Mouse (Mus musculus) left cerebral cortex, postnatal 36 days (tissue): ENCODE results near the gene Cox10. TPM values are rescaled to one million over a fixed set of nuclear protein-coding genes. Genes with fewer than 3 reads are reported as not detected.

Experiments used
- DNase-seq, 2 experiments: peaks; one replicate each; pipeline ENCODE4 v3.0.0; 2021 to 2022; ENCODE audit warnings: low spot score in 2 of 2, mixed read lengths in 1 of 2
- intact Hi-C: fragments of 180-260 bp; cut with DNase I; formaldehyde crosslinking; loops from one replicate; pipeline ENCODE4 v1.15.1; 2025
- total RNA-seq, 2 experiments: library from RNA; stranded (reverse); gene quantifications; 2 replicates each; pipeline ENCODE4 v1.2.3; 2021

The Cox10 gene
- total RNA-seq, 2 experiments from 2014 or later: 21.9 to 23.0 TPM

DNA sequence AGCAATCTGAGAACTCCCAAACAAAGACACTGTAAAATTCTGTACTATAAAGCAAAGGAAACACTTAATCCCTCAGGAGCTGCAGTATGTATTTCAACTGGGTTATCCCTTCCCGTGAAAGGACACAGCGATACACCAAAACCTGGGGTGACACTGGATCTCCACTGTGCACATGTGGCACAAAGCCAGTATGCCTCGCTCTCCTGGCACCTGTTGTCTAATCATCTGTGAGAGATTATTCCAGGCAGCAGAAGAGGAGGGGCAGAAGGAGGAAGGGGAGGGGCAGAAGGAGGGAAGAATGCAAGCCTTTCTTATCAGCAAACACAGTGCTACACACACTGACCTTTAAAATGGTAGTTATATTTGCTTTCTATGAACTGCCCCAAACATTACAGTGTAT, 75.8 kb downstream of the Cox10 start:
- intact Hi-C loops: no loop called here
- no peak for DNase-seq

DNA sequence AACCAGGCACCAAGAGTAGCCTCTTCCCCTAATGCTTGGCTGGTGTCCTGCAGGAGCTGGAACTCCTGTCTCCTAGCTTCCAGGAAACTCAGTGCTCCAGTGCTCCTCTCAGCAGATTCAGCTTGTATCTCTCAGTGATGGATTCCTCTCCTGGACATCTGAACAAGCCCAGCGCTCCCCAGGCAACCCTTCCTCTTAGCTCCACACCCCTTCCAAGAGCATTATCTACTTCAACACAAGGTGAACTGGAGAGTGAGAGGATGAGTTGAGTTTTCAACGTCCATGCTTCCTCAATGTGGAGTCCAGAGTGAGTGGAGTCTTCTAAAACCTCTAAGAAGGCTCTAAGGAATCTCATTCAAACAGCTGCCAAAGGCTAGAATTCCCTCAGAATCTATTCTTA, 76.6 kb downstream of the Cox10 start:
- intact Hi-C loops: no loop called here

DNA sequence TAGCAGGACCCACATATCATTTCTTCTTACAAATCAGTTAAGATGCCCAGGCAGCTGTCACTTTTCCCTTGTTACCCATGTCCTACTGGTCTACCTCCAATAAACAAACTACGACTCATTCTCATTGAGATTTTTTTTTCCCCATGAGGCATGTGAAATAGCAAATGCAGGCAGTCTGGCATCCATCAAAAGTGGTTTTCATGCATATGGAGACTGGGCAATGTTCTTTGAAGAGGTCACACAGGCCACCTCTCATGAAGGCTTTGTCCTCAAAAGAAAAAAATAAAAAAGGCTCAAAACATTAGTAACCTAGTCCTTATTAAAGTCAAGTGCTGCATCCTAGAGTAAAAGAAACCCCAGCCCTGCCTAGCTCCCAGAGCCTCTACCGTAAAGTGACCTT, 78.2 kb downstream of the Cox10 start:
- intact Hi-C loops: no loop called here
- DNase-seq: no peak

More for the DNA sequence above, 76.6 kb downstream of the Cox10 start:
- no peak for DNase-seq

DNA sequence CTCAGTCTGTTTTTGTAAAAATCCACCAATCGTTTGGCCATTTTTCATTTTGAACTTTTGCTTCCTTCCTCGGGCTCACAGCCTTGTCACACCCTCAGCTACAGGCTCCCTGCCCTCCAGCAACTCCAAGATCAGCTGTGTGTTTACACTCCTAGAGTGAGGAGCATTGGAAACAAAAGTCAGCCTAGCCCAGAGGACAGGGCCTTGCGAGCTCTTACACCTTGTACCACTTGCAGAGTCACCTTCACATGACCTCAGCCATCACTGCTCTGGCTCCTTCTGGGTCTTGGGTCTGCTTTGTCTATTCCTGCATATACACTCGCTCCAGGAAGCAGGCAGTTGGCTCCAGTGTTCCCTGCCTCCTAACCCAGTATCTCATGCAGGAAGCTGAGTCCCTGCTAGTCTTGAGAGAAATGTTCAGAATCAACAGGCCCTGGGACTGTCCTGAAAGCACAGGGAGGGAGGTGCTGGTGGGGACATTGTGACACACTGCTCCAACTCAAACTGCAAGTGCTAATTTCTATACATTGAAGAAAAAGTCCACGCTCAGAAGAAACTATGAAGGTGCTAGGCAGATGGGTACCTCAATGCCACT, 79.0 kb downstream of the Cox10 start:
- no peak for DNase-seq
- intact Hi-C loops: no loop called here

DNA sequence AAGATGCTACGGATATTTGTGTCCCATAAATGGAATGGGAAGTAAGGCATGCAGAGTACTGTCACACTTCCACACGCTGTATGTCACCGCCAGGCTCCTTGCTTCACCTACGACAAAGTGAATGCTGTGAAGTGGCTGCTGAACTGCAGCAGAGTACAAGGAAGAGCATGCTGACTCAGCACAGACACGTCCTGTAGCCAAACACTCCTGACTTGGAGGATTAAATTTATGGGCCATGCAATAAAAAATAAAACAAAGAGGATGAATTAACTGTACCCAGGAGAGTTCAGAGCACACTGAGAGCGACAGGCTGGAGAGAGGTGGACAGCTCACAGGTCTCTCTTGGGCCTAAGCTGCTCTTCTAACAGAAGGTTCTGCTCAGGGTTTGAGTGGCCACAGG, 79.8 kb downstream of the Cox10 start:
- DNase-seq: no peak
- intact Hi-C loops: no loop called here

DNA sequence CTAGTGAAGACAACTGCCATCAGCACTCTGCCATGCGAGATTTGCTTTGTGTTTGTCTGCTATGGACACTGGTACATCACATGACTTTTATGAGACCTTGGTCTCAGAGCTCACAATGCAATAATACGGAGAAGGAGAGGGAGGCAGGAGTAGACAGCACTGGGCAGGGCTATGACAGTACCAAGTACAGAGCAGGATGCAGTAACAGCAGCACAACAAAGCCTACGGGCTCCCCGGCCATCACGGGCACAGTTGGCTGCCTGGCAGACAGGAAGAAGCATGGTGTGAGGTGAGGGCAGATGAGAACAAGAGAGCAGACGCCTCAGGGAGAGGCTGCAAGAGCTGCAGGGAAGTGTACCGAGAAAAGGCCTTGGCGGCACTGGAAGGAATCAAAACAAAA, 87.3 kb downstream of the Cox10 start:
- no peak for DNase-seq
- intact Hi-C loops: no loop called here

DNA sequence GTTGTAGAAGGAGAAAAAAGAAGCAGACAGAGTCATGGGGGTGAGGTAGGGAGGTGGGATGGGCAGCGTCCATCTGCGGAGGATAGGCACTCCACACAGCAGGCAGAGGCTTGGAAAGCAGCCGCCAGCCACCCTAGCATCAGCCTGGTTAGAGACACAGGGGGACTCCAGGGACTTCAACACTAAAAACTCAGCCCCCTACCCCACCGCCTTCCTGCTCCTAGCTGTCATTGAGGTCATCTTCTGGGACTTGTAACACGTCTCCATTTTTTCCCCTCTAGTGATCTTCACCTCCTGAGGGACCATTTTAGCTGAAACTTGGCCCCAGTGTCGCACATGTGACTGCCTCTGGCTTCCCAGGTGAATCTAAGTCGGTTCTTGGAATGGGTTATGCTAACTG, 88.5 kb downstream of the Cox10 start:
- intact Hi-C loops: no loop called here
- DNase-seq: no peak

DNA sequence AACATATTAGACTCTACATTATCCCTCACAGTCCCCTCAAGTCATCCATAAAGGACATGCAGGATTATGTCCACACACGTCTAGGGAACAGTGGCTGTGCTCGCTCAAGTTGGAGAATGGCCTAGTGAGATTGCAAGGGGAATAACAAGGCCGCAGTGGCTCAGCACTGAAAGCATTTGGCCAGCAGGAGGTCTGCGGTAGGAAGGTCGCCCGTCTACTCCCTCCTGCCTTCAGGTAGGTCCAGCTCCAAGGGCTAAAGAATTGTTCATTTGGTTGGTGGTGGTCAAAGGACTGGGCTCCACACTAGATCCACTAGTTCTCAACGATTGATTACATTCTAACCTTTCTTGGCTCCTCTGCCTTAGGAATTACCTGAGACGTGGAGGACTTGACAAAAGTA, 89.0 kb downstream of the Cox10 start:
- DNase-seq: no peak
- intact Hi-C loops: no loop called here

DNA sequence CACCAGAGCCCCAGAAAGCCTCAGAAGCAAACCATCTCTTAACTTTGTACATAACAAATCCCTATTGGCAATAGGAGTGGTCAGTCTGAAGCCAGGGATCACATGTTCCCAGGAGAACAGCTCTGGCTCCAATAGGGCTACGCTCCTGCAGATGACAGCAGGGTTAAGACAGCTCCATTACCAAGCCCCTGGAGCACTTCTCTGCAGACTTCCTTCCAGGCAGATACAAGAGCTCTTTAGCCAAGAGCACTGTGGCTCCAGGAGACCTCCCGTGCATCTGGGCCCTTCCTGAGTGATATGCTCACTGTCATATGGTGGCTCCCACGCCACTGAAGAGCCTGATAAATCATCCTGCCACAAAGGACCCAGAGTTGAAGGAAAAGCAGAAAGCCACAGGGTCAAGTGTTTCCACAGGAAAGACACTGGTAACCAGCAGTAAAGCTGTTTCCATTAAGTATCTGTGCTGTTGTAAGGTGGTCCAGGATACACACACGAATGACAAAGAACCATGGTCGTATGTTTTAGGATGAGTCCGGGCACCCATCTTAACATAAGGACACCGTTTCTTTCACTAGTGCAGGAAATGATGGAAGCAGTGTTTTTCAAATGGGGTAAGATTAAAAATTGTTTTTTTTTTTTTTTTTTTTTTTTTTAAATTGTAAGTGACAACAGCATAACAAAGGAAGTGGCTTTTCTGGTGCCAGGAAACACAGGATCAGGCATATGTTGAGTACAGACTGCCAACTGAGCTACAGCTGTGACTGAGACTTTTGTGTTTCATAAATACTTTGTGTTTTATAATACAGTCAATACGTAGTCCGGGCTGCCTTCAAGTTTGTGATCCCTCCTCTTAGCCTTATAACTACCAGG, 90.0 kb downstream of the Cox10 start:
- intact Hi-C loops: no loop called here

DNA sequence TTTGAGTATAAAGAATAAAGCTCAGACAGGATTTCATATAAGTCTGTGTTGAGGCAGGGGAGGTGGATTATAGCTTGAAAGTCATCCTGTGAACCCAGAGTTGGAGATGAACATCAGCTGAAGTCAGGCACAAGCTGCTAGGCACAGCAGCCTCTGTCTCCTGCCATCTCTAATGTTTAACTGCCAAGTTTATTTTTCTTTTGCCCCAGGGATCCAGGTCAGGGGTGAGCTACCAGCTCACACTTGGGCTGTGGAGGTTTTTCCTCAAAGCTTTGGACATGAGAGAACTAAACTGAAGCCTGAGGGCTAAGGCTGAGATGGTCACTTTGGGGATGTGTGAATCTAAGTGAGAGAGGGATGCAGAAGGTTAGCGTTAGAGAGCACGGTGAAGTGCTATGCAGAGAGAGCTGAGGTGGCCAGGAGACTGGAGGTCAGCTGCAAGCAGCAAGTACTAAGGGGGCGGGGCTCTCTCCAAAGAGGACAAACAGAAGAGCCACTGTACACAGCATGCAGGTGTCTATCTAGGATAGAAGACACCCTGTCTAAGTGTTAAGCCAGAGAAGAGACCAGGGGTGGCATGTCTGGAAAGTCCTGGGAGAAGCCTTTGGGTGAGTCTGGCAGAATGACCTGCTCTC, 91.1 kb downstream of the Cox10 start:
- intact Hi-C loops: no loop called here
- no peak for DNase-seq

More for the DNA sequence above, 90.0 kb downstream of the Cox10 start:
- DNase-seq: no peak

DNA sequence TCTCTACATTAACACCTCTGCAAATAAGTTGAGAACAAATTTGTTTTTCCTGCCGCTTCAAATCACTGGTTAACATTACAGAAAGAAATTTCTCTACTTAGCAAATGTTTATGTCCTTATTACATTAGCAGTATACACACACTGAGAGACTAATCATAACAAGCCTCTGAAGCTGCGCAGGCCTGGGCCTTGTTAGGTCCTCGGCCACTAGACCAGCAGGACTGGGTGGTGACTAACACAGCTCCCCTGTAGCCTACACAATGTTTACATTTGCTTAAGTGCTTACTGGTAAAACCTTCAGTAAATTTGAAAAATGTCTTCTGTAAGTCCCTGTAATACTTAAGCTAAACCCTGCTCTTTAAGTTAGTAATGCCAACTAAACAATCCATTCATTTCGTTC, 92.6 kb downstream of the Cox10 start:
- DNase-seq: no peak
- intact Hi-C loops: no loop called here

DNA sequence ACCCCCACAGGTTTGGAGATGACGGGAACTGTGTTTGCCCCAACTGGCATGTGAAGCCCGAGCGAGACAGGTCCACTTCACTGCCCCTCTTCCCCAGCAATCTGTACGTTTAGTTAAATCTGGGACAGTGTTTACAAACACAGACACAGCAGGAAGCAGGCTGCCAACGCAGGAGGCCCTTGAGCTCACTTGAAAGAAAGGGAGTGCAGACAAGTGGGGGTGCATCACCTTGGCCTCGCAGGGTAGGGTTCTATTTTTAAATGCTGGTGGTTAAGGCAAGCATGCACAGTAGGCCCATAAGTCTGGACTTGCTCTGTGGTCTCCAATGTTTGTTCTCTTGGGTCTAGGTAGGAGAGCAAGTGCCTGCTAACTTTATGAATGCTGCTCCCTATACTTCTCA, 93.8 kb downstream of the Cox10 start:
- no peak for DNase-seq
- intact Hi-C loops: no loop called here

DNA sequence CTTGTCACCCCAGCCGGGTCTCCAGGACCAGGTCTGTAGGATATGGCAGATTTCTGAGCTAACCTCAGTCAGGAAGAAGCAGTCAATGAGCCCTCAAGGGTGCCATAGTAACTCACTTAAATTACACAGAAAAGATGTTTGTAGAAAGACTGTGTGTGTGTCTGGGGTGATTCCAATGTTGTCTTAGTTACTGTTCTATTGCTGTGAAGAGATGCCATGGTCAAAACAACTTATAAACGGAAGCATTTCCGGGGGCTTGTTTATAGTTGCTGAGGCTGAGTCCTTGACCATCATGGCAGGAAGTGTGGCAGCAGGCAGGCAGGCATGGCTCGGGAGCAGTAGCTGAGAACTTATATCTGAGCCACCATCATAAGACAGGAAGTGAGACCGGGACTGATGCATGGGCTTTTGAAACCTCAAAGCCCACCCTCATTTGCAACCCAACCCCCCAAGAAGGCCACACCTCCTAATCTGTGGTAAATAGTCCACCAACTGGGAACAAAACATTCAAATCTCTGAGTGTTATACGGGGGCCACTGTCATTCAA, 94.6 kb downstream of the Cox10 start:
- DNase-seq: no peak
- intact Hi-C loops: no loop called here

DNA sequence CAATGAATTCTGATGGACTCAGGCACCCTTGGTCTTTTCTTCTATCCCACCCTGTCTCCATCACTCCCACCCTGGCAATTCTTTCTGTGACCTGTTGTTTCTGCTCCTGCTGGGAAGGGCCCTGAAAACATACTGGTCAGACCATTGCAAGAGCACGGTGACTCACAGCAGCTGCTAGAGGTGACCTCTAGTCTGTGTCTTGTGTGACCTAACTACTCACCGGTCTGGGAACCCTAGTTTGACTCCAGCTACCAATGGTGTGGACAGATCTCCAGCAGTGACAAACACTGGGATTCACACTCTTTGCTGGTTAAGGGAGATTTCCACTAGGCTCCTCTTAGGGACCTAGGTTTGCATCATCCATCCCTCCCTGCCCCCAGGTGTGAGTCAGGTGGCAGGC, 101.5 kb downstream of the Cox10 start:
- intact Hi-C loops: no loop called here
- no peak for DNase-seq

DNA sequence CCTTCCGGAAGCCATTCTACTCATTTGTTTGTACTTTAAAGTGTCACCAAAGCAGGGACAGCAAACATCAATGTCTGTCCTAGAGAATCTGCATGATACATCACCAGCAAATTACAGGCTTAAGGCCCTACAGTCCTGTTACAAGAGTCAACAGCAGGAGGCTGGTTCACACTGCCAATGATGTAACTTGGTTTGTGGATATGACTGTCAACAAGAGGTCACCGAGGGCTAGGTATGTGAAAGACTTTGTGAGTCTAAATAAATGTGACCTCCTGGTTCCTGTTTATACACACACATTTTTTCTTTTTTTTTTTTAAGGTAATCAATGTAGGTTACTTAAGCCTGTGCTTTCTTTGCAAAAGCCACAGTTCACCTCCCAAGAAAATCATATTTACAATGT, 102.5 kb downstream of the Cox10 start:
- no peak for DNase-seq
- intact Hi-C loops: no loop called here

DNA sequence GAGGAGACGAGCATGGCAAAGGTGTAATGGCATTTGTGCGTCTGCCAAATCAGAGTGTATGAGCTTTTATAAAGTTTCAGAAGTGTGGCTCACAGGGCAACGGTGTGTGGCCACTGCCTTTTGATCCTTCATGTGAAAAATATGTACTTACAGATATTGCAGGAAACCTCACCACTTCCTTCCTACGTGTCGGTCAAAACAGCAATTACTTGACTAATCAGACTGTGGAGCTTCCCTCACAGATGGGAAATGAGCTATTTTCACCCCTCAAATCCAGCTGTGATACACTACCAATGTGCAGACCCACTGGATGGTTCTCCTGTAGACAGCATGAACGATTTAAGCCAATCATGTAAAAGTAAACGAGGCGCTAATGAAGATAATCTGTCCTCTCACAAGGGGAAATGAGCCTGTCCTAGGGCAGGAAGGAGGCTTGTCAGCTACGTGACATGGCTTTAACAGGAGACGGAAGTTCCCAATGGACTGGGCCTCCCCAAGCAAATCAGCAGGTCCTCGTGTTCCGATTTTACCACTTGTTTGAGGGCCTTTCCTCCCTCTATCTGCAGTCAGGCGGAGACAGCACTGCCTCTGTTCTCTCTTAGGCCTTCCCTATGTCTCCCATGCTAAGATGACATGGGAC, 103.9 kb downstream of the Cox10 start:
- no peak for DNase-seq
- intact Hi-C loops: no loop called here

DNA sequence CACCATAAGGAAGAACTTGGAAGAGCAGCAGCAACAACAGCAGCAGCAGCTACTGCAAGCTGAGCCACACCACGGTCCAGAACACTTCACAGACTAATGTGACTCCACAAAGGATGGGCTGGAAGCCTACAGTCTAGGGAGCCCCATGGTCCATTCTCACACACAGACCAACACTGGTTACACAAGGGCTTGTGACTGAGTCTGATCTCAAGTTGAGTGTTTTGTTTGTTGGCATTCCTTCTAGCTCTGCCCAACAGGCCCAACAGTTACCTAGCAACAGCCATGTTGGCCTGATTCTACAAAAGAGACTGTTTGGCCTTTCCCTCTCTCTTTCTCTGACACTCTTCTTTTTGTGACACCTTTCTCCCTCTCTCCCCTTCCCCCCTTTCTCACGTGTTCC, 105.3 kb downstream of the Cox10 start:
- no peak for DNase-seq
- intact Hi-C loops: no loop called here

DNA sequence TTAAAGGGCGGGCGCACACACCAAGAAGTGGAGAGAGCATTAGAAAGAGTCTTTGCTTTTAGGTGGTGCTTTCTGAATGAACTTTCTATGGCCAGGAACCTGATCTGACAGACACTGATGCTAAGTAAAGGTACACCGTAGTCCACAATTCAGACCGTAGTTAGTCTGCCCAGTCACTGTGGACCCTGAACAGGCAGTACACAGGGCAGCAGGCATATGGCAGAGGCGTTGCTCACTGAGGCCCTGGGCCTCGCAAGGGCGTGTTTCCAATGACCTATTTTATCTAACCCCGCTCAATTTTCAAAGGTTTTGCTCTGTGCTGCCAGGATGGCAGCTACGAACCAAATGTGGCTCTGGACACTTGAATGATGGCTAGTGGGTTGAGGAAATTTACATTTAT, 107.8 kb downstream of the Cox10 start:
- DNase-seq: no peak
- intact Hi-C loops: no loop called here

DNA sequence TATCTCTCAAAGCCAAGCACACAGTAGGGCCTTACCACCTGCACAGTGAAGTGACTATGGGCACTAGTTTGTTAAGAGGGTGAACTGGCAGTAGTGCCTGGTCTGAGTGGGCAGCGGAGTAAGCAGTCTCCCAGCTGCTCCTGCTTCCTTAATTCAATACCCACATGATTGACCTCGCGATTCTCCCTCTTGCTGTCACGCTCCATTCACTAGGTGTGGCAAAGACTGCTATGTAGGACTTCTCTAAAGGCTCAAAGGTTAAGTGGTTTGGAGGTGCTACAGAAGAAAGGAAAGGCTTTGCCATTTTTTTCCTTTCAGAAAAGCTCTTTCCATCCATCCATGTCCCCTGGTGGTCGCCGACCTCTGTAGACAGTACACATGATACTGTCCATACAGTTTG, 108.5 kb downstream of the Cox10 start:
- intact Hi-C loops: no loop called here
- DNase-seq: no peak

DNA sequence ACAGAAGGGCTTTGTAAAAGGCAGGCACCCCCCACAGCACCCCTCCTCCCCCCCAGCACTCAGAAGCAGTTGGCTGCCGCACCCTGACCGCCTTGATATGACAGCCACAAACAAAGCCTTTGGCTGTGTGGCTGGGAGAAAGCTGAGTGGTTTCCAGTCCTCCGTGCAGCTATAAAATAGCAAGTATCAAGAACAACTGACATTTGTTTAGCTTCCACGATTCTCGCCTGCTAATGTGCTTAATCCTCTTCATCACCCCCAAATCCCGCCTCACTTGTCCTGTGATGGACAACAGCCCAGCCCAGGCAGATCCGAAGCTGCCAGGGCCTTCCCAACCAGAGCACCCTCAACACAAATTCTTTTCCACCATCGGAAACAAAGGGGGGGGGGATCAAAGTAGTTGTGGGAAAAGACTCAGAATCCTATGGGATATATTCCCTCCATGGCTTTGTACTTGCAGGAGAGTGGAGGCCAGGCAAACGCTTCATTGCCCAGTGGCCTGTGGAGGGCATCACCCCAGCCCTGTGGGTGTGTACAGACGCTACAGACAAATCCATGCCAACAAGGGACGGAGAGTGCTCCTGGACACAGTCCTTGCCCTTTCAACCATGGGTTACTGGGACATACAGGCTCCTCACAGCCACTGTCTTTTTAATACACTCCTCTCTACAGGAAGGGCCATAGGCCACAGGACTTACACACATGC, 109.9 kb downstream of the Cox10 start:
- intact Hi-C loops: no loop called here
- DNase-seq: no peak
